Mouse (Mus musculus) spleen, adult 2 months (tissue): ENCODE data around the gene Fbxo39.

ENCODE experiments used
- CTCF ChIP-seq: fragments of 200-500 bp; IDR thresholded peaks from 2 replicates; pipeline ENCODE4 v1.5.1; 2011; ENCODE audit warnings: mild to moderate bottlenecking, inconsistent platforms; ENCODE audit not compliant: insufficient read depth, insufficient read length, insufficient replicate concordance; ENCODE audit errors: extremely low read depth
- POLR2A ChIP-seq: fragments of 200-500 bp; IDR thresholded peaks from 2 replicates; pipeline ENCODE4 v1.6.1; 2011; ENCODE audit warnings: low read depth, low read length, inconsistent platforms

- no peak for TF ChIP-seq POLR2A
- no peak for TF ChIP-seq CTCF
These were observed 49.4 kb downstream of the Fbxo39 start for GRCm38 (mm10) chr11:72363523-72364240.
